Mouse (Mus musculus): ENCODE results near the gene Man2a1.

GRCm38 (mm10) chr17:64621226-64621625 lies 20.7 kb downstream of the Man2a1 start:
- no peak for TF ChIP-seq CTCF (IDR thresholded peaks at IDR 0.05; ENCODE audit: control insufficient read depth, insufficient read depth, insufficient replicate concordance, low read depth, low read length)
- no peak for TF ChIP-seq POLR2A (IDR thresholded peaks at IDR 0.05; ENCODE audit: control insufficient read depth, low read depth, low read length)

Measured in testis, adult 2 months (tissue).